Mouse (Mus musculus) hindbrain, embryonic 16.5 days (tissue): ENCODE measurements around the gene Tspan31. TPM values are rescaled to one million over a fixed set of nuclear protein-coding genes. Genes with fewer than 3 reads are reported as not detected.

Source experiments
- ATAC-seq: fragments of 200-750 bp; cut with Nextera tagmentation; 2 replicates; pipeline ENCODE4 v1.8.0; 2017; ENCODE audit warnings: moderate TSS enrichment, moderate library complexity
- H3K27ac ChIP-seq: fragments of 300-500 bp; sonication (generic); 2 replicates; pipeline ENCODE4 v1.5.1; 2014; ENCODE audit warnings: low read depth, mild to moderate bottlenecking, control low read depth, low read length, moderate library complexity
- H3K27me3 ChIP-seq: fragments of 300-500 bp; sonication (generic); replicated peaks from 2 replicates; pipeline ENCODE4 v1.6.1; 2014; ENCODE audit warnings: low read length; ENCODE audit not compliant: control insufficient read depth, insufficient read depth
- H3K36me3 ChIP-seq: fragments of 300-500 bp; sonication (generic); 2 replicates; pipeline ENCODE4 v1.6.1; 2014; ENCODE audit warnings: mild to moderate bottlenecking, low read length, moderate library complexity, mixed read lengths; ENCODE audit not compliant: control insufficient read depth, insufficient read depth
- H3K4me1 ChIP-seq: fragments of 300-500 bp; sonication (generic); 2 replicates; pipeline ENCODE4 v1.6.1; 2014; ENCODE audit warnings: low read depth, low read length; ENCODE audit not compliant: control insufficient read depth, insufficient read depth
- H3K4me2 ChIP-seq: fragments of 300-500 bp; sonication (generic); 2 replicates; pipeline ENCODE4 v1.6.1; 2014; ENCODE audit warnings: mild to moderate bottlenecking, low read length, control low read depth, moderate library complexity
- H3K4me3 ChIP-seq: fragments of 300-500 bp; sonication (generic); 2 replicates; pipeline ENCODE4 v1.5.1; 2014; ENCODE audit warnings: mild to moderate bottlenecking, low read length, control low read depth, moderate library complexity
- H3K9ac ChIP-seq: fragments of 300-500 bp; sonication (generic); 2 replicates; pipeline ENCODE4 v1.6.1; 2014; ENCODE audit warnings: low read depth, mild to moderate bottlenecking, control low read depth, low read length, moderate library complexity
- H3K9me3 ChIP-seq: fragments of 300-500 bp; sonication (generic); 2 replicates; pipeline ENCODE4 v1.6.1; 2014; ENCODE audit warnings: mild to moderate bottlenecking, low read length, moderate library complexity; ENCODE audit not compliant: control insufficient read depth
- WGBS: fragments of 180-500 bp; shearing (Covaris S2); extraction: QIAGEN DNeasy Blood & Tissue Kit; methylation state at CpG from one replicate; pipeline ENCODE4 v1.1.7; 2014; 5-methylcytosine and 5-hydroxymethylcytosine counted together
- polyA plus RNA-seq: library from polyadenylated mRNA; unstranded; fragments of >200 nt; fragmentation: Nextera tagmentation; extraction: Ambion mirVana; gene quantifications from 2 replicates; pipeline ENCODE4 v1.2.1, GENCODE M21; 2015

Gene Tspan31
- polyA plus RNA-seq, 1 experiment from 2014 or later, result 123 TPM

DNA sequence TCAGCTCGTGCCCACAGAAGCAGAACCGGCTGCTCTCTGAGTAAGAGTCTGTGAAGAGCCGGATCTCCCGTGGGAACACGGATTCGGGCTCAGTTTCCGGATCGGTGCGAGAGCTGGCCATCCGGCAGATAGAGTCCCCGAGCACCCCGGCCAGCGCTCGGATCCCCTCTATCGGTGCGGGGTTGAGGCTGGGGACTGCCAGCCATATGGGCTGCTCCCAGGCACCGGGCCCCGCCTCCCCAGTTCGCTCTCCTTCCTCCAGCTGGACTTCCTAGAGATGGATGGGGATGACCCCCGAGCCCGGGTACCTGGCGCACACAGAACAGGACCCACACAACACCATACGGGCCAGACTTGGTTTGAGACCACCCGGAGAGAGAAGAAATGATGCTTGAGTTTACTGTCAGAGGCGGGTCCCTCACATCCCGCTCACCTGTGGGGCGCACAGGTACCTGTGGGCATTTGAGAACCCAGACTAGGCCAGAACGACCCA lies 28.7 kb downstream of the Tspan31 start, which contains the start of the genes Mettl1 and Eef1akmt3:
TSS of gene Mettl1 (plus strand) at position 141 of the 493 bp plus-strand sequence.
TSS of gene Eef1akmt3 (minus strand) at position 240 of the 493 bp plus-strand sequence.
- Histone ChIP-seq H3K9me3 (no peaks in the 10 kb centered on the region), H3K36me3 (0 out of 2 replicates have a peak, but pooled peaks cover 4% of the 10 kb centered on the region), H3K4me1 (peaks cover 13% of the 10 kb centered on the region), H3K4me2 (peak within 1 kb of the TSS; percentile 98), H3K9ac (peak within 1 kb of the TSS; percentile 70), H3K4me3 (peak within 1 kb of the TSS; percentile 96), H3K27ac (peak within 1 kb of the TSS; percentile 67), H3K27me3 (peaks cover 4% of the 10 kb centered on the region)
- WGBS, result 0% methylated on average over 23 of the region's 28 CpGs
- ATAC-seq, result peak; percentile 76

DNA sequence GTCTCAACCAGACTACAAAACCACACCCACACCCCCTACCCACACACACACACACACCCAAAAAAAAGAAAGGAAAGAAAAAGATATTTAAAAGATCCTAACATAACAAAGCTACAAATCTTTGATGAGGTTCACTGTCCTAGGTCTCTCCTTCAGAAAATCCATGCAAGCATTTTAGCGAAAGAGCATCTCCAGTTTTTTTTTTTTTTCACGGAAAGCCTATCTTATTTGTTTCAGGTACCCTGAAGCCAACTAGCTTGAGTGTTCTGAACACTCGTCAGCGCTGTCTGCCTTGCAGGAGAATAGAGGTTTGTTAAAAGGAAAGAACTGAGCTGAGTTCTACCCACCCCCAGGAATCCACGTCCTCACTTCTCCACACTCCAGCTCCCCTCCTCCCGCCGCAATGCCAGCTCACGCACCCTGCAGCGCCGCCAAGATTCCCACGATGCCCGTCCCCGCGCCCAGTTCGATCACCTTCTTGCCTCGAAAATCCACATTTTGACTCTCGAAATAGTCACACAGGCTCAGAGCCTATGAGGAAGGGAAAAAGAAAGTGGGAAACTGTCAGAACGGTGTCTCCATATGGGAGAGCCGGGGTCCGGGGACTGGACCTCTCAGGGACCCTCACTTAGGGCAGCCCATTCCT lies 29.4 kb downstream of the Tspan31 start:
- peaks cover 4% of the 10 kb centered on the region for H3K27me3 ChIP-seq
- WGBS, result 2% methylated on average over 20 of the region's 20 CpGs
- H3K9ac ChIP-seq, result peak overlapping the region; percentile 70
- 0 out of 2 replicates have a peak, but pooled peaks cover 4% of the 10 kb centered on the region for H3K36me3 ChIP-seq
- ATAC-seq, result peak; percentile 3; the same call in 1 of the 2 replicates
- peaks cover 13% of the 10 kb centered on the region for H3K4me1 ChIP-seq
- H3K9me3 ChIP-seq, result no peaks in the 10 kb centered on the region
- peak overlapping the region; percentile 98 for H3K4me2 ChIP-seq
- peak overlapping the region; percentile 25; the same call in 1 of the 2 replicates for H3K27ac ChIP-seq
- peak overlapping the region; percentile 96 for H3K4me3 ChIP-seq

DNA sequence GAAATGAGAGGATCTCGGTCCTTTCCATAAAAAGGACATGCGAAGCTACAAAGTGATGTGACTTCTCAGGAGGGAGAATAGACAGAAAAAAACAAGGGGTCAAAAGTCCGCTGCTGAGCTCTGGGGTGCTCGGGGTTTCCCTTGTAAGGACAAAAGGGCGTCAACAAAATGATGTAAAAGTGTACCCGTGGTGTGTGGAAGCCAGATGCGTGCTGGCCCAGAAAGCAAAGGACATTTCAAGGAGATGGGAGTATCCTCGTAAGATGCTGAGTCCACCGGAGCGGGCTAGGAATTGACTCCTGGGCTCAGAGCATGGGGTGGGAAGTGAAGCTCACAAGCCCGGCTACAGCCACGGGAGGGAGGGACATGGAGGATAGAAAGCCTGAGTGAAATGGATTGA lies 32.4 kb downstream of the Tspan31 start:
- WGBS, result 67% methylated on average over 12 of the region's 12 CpGs
- peaks cover 4% of the 10 kb centered on the region for H3K27me3 ChIP-seq
- H3K36me3 ChIP-seq, result no peaks in the 10 kb centered on the region
- no peak overlapping the region for H3K4me2 ChIP-seq
- ATAC-seq, result no peak
- H3K27ac ChIP-seq, result no peak overlapping the region
- H3K4me1 ChIP-seq, result peaks cover 10% of the 10 kb centered on the region
- H3K9me3 ChIP-seq, result no peaks in the 10 kb centered on the region
- H3K9ac ChIP-seq, result no peak overlapping the region
- H3K4me3 ChIP-seq, result no peak overlapping the region

DNA sequence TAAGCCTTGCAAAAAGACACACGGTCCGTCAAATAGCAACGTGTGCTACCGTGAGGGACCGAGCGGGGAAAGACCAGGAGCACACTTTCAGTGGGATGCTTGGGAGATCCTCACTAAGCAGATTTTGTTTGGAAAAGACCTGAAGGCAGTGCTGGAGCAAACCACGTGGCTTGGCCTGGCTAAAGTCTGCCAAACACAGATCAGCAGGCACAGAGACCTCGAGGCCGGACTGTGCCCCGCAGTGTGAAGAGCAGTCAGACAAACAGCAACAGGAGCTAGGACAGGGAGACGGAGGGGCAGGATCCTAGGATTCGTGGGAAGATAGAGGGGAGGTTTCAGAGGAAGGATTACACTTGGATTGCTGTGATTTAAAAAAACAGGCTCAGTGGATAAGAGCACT lies 33.8 kb downstream of the Tspan31 start:
- Histone ChIP-seq H3K27ac (no peak overlapping the region), H3K27me3 (peaks cover 4% of the 10 kb centered on the region), H3K36me3 (no peaks in the 10 kb centered on the region), H3K4me2 (no peak overlapping the region), H3K4me3 (no peak overlapping the region), H3K4me1 (peaks cover 5% of the 10 kb centered on the region), H3K9ac (no peak overlapping the region), H3K9me3 (no peaks in the 10 kb centered on the region)
- ATAC-seq, result no peak
- WGBS, result 85% methylated on average over 12 of the region's 12 CpGs

DNA sequence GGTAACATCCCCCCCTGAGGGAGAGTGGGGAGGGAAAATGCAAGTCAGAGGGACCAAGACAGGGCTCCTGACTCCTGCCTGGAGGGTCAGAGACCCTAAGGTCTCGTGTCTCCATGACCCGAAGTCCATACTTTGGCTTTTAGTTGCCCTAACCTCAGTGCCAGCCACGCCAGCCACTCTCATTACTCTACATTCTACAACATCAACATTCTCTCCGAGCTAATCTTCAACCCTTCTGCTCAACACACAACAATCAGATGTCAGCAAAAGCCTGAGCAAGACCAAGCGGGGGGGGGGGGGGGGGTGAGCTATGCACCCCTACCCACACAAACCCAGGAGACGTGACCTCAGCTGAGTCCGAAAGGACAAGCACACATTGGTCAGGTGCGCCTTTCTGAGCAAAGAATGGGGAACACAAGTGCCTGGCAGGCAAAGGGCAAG lies 36.7 kb downstream of the Tspan31 start:
- Histone ChIP-seq H3K4me2 (no peak overlapping the region), H3K4me3 (no peak overlapping the region), H3K27me3 (no peaks in the 10 kb centered on the region; the same call in 1 of the 2 replicates), H3K27ac (no peak overlapping the region), H3K36me3 (peaks cover 3% of the 10 kb centered on the region; the same call in 1 of the 2 replicates), H3K9me3 (no peaks in the 10 kb centered on the region), H3K4me1 (peaks cover 6% of the 10 kb centered on the region), H3K9ac (no peak overlapping the region)
- WGBS, result 86% methylated on average over 8 of the region's 8 CpGs
- no peak for ATAC-seq

DNA sequence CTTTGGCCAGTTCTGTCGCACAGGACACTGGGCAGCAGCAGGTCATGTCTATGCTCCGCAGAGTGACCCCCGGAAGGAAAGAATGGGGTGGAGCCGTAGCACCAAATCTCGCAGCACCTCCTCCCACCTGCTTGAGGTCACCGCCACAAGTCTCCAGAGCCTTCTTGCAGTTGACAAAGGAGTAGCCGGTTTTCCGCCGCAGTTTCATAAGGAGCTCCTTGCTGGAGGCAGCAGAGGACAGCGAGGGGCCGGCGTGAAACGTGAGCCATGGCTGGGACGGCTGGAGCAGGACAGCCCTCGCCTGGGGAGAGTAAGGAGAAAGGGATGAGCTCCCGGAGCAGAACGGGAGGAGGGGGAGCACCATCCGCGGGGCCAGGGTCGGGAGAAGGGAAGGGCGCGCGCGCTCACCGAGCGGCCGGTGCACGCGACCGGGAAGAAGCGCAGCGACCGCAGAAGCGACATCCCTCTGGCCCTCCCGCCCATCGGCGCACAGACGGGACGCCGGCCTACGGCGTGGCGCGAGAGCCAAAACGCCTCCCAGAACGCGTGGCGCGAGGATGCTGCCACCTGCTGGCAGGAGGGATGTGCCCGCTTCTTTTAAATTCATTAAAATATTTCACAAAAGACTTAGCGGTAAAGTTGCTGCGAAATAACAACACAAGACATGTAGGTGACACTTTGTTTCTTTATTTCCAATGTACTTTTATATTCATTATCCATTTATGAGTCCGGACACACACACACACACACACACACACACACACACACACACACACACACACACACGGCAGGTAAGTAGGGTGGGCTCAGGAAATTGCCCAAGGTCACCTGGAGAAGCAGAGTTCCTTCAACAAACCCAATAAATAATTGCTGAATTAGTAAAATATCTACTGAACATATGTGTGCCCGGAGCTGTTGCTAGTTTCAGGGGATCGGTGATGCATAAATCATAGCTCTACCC lies 39.4 kb downstream of the Tspan31 start, which contains the start of gene Tsfm:
TSS of gene Tsfm (minus strand) at position 505 of the 961 bp plus-strand sequence.
- WGBS, result 6% methylated on average over 46 of the region's 56 CpGs
- ATAC-seq, result peak; percentile 89

DNA sequence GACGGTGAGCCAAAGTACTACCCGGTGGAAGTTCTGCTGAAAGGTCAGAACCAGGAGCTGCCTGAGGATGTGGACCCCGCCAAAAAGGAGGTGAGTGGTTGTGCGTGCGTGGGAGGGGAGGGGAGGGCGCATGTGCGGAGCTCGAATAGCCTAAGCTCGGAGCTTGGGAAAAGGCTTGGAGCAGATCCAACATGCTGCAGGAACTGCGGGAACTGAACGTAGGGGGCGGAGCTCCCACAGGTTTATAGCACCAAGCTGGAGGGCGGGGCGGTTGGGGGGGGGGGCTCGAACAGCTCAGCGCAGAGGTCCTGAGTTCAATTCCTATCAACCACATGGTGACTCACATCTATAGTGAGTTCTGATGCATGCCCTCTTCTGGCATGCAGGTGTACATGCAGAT lies 51.6 kb downstream of the Tspan31 start:
- Histone ChIP-seq H3K4me2 (no peak overlapping the region), H3K4me1 (no peaks in the 10 kb centered on the region), H3K4me3 (no peak overlapping the region), H3K9ac (no peak overlapping the region), H3K27ac (no peak overlapping the region), H3K9me3 (no peaks in the 10 kb centered on the region), H3K27me3 (no peaks in the 10 kb centered on the region), H3K36me3 (peaks cover 6% of the 10 kb centered on the region)
- WGBS, result 76% methylated on average over 16 of the region's 16 CpGs
- no peak for ATAC-seq

More for the DNA sequence above, 39.4 kb downstream of the Tspan31 start, which contains the start of gene Tsfm:
- H3K27ac ChIP-seq, result peak within 1 kb of the TSS; percentile 83
- peaks cover 6% of the 10 kb centered on the region for H3K4me1 ChIP-seq
- H3K9ac ChIP-seq, result peak within 1 kb of the TSS; percentile 92
- no peaks in the 10 kb centered on the region for H3K27me3 ChIP-seq
- peak within 1 kb of the TSS; percentile 84 for H3K4me2 ChIP-seq
- H3K9me3 ChIP-seq, result no peaks in the 10 kb centered on the region
- peaks cover 11% of the 10 kb centered on the region for H3K36me3 ChIP-seq
- peak within 1 kb of the TSS; percentile 93 for H3K4me3 ChIP-seq
